Mouse (Mus musculus): Measurements from ENCODE around the gene Ppfia3.

Ppfia3 gene

GRCm38 (mm10) chr7:45366652-45367019, at the start of gene Ppfia3:
Gene Ppfia3 (minus strand): TSS chr7:45367019.
- no peak for TF ChIP-seq GATA4 (IDR thresholded peaks at IDR 0.05; ENCODE audit: insufficient replicate concordance, low read length)

GRCm38 (mm10) chr7:45415636-45416035, 48.8 kb upstream of the Ppfia3 start:
- no peak for TF ChIP-seq GATA4 (IDR thresholded peaks at IDR 0.05; ENCODE audit: insufficient replicate concordance, low read length)

GRCm38 (mm10) chr7:45414740-45415224, 48.0 kb upstream of the Ppfia3 start:
- TF ChIP-seq GATA4 (IDR thresholded peaks at IDR 0.05; ENCODE audit: insufficient replicate concordance, low read length), result no peak

GRCm38 (mm10) chr7:45413864-45414739, 47.3 kb upstream of the Ppfia3 start:
- TF ChIP-seq GATA4 (IDR thresholded peaks at IDR 0.05; ENCODE audit: insufficient replicate concordance, low read length), result no peak

- no peak for TF ChIP-seq GATA4 (IDR thresholded peaks at IDR 0.05; ENCODE audit: insufficient replicate concordance, low read length)
Measured at GRCm38 (mm10) chr7:45413113-45413863, 46.5 kb upstream of the Ppfia3 start, which contains the start of gene Ntf5. Gene Ntf5 (plus strand): TSS chr7:45413695.

GRCm38 (mm10) chr7:45412421-45412820, 45.6 kb upstream of the Ppfia3 start:
- no peak for TF ChIP-seq GATA4 (IDR thresholded peaks at IDR 0.05; ENCODE audit: insufficient replicate concordance, low read length)

GRCm38 (mm10) chr7:45409497-45410163, 42.8 kb upstream of the Ppfia3 start:
- no peak for TF ChIP-seq GATA4 (IDR thresholded peaks at IDR 0.05; ENCODE audit: insufficient replicate concordance, low read length)

GRCm38 (mm10) chr7:45408949-45409348, 42.1 kb upstream of the Ppfia3 start:
- no peak for TF ChIP-seq GATA4 (IDR thresholded peaks at IDR 0.05; ENCODE audit: insufficient replicate concordance, low read length)

- TF ChIP-seq GATA4 (IDR thresholded peaks at IDR 0.05; ENCODE audit: insufficient replicate concordance, low read length), result no peak
Measured at GRCm38 (mm10) chr7:45408351-45408750, 41.5 kb upstream of the Ppfia3 start.

GRCm38 (mm10) chr7:45407836-45408235, 41.0 kb upstream of the Ppfia3 start:
- TF ChIP-seq GATA4 (IDR thresholded peaks at IDR 0.05; ENCODE audit: insufficient replicate concordance, low read length), result no peak

GRCm38 (mm10) chr7:45406157-45407156, 39.6 kb upstream of the Ppfia3 start:
- no peak for TF ChIP-seq GATA4 (IDR thresholded peaks at IDR 0.05; ENCODE audit: insufficient replicate concordance, low read length)

GRCm38 (mm10) chr7:45405091-45406075, 38.6 kb upstream of the Ppfia3 start, which contains the start of gene Kcna7:
Gene Kcna7 (plus strand): TSS chr7:45405653.
- no peak for TF ChIP-seq GATA4 (IDR thresholded peaks at IDR 0.05; ENCODE audit: insufficient replicate concordance, low read length)
